Mouse (Mus musculus) hindbrain, embryonic 14.5 days (tissue): ENCODE results near the gene Tiam1. TPM values are rescaled to one million over a fixed set of nuclear protein-coding genes. Genes with fewer than 3 reads are reported as not detected.

Experiments
- ATAC-seq: fragments of 200-750 bp; cut with Nextera tagmentation; 2 replicates; pipeline ENCODE4 v1.8.0; 2017; ENCODE audit warnings: moderate number of reproducible peaks, mild to moderate bottlenecking, moderate TSS enrichment, moderate library complexity; ENCODE audit not compliant: low FRiP score
- DNase-seq: peaks from one replicate; pipeline ENCODE4 v3.0.0-alpha.2; 2015; ENCODE audit warnings: low spot score
- H3K27ac ChIP-seq: fragments of 300-500 bp; sonication (generic); 2 replicates; pipeline ENCODE4 v1.5.1; 2014; ENCODE audit warnings: mild to moderate bottlenecking, moderate library complexity
- H3K27me3 ChIP-seq: fragments of 300-500 bp; sonication (generic); 2 replicates; pipeline ENCODE4 v1.6.1; 2014; ENCODE audit warnings: mild to moderate bottlenecking, low read length, mixed read lengths; ENCODE audit not compliant: control insufficient read depth, insufficient read depth
- H3K36me3 ChIP-seq: fragments of 300-500 bp; sonication (generic); replicated peaks from 2 replicates; pipeline ENCODE4 v1.6.1; 2014; ENCODE audit not compliant: control insufficient read depth, insufficient read depth
- H3K4me1 ChIP-seq: fragments of 300-500 bp; sonication (generic); replicated peaks from 2 replicates; pipeline ENCODE4 v1.6.1; 2014; ENCODE audit warnings: antibody characterized with exemption, low read length, mixed read lengths; ENCODE audit not compliant: control insufficient read depth, insufficient read depth
- H3K4me2 ChIP-seq: fragments of 300-500 bp; sonication (generic); replicated peaks from 2 replicates; pipeline ENCODE4 v1.6.1; 2014; ENCODE audit warnings: mild to moderate bottlenecking, moderate library complexity
- H3K4me3 ChIP-seq: fragments of 300-500 bp; sonication (generic); replicated peaks from 2 replicates; pipeline ENCODE4 v1.5.1; 2014; ENCODE audit warnings: mild to moderate bottlenecking, low read length
- H3K9ac ChIP-seq: fragments of 300-500 bp; sonication (generic); 2 replicates; pipeline ENCODE4 v1.6.1; 2014
- H3K9me3 ChIP-seq: fragments of 300-500 bp; sonication (generic); 2 replicates; pipeline ENCODE4 v1.6.1; 2016; ENCODE audit warnings: low read length; ENCODE audit not compliant: control insufficient read depth
- WGBS: fragments of 180-500 bp; shearing (Covaris S2); extraction: QIAGEN DNeasy Blood & Tissue Kit; methylation state at CpG from one replicate; pipeline ENCODE4 v1.1.7; 2014; 5-methylcytosine and 5-hydroxymethylcytosine counted together
- polyA plus RNA-seq: library from polyadenylated mRNA; unstranded; fragments of >200 nt; fragmentation: Nextera tagmentation; extraction: Ambion mirVana; gene quantifications from 2 replicates; pipeline ENCODE4 v1.2.1, GENCODE M21; 2014

The Tiam1 gene
- polyA plus RNA-seq, 1 experiment from 2014 or later, result 27.2 TPM

- Histone ChIP-seq H3K9ac (no peak overlapping the region), H3K27me3 (no peaks in the 10 kb centered on the region), H3K4me2 (no peak overlapping the region), H3K4me1 (peaks cover 15% of the 10 kb centered on the region), H3K9me3 (no peaks in the 10 kb centered on the region), H3K4me3 (no peak overlapping the region), H3K36me3 (no peaks in the 10 kb centered on the region), H3K27ac (no peak overlapping the region)
- ATAC-seq (no peak), DNase-seq (no peak)
- 63% methylated on average over 17 of the region's 17 CpGs for WGBS
These were observed 252.9 kb downstream of the Tiam1 start for GRCm38 (mm10) chr16:89890515-89891189.

DNA sequence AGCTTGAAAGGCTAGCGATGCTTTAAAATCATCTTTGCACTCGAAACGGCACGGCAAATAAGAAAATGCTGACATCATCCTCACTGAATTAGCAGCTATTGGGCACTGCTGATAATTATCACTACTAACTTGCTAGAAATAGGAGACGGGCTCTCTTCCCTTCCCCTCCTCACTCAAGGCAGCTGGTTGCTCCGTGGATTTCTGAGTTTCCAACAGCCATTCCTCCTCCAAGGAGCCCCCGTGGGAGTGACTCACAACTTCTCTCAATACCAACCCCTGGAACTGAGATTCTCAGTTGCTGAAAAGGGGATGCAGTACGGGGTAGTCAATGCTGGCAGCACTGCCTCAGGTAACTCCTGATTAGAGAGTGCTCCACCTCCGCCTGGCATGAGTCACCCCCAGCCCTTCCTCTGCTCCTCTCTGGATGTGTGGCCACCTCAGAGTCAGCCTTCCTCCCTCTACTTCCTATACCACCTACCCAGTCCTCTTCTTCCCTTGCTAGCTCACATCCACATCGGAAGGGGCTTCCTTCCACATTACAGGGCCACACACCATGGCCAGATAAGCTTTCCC lies 253.6 kb downstream of the Tiam1 start:
- Histone ChIP-seq H3K9ac (no peak overlapping the region), H3K27ac (no peak overlapping the region), H3K4me1 (peaks cover 15% of the 10 kb centered on the region), H3K4me3 (no peak overlapping the region), H3K4me2 (no peak overlapping the region), H3K27me3 (no peaks in the 10 kb centered on the region), H3K9me3 (no peaks in the 10 kb centered on the region), H3K36me3 (no peaks in the 10 kb centered on the region)
- ATAC-seq (0 out of 2 replicates have a peak, but pooled peaks have one; percentile 38), DNase-seq (no peak)
- WGBS, result 69% methylated on average over 10 of the region's 10 CpGs

GRCm38 (mm10) chr16:89886561-89886960 lies 257.0 kb downstream of the Tiam1 start:
- Histone ChIP-seq H3K27ac (no peak overlapping the region), H3K9me3 (no peaks in the 10 kb centered on the region), H3K27me3 (no peaks in the 10 kb centered on the region), H3K4me2 (no peak overlapping the region), H3K4me1 (peaks cover 15% of the 10 kb centered on the region), H3K9ac (no peak overlapping the region), H3K36me3 (no peaks in the 10 kb centered on the region), H3K4me3 (no peak overlapping the region)
- no peak for ATAC-seq
- no peak for DNase-seq

- Histone ChIP-seq H3K27ac (no peak overlapping the region), H3K4me2 (no peak overlapping the region), H3K9me3 (no peaks in the 10 kb centered on the region), H3K4me3 (no peak overlapping the region), H3K36me3 (no peaks in the 10 kb centered on the region), H3K4me1 (peaks cover 11% of the 10 kb centered on the region), H3K27me3 (no peaks in the 10 kb centered on the region), H3K9ac (no peak overlapping the region)
- ATAC-seq (no peak), DNase-seq (no peak)
- 83% methylated on average over 9 of the region's 9 CpGs for WGBS
These were observed 257.9 kb downstream of the Tiam1 start for GRCm38 (mm10) chr16:89885661-89886060.

DNA sequence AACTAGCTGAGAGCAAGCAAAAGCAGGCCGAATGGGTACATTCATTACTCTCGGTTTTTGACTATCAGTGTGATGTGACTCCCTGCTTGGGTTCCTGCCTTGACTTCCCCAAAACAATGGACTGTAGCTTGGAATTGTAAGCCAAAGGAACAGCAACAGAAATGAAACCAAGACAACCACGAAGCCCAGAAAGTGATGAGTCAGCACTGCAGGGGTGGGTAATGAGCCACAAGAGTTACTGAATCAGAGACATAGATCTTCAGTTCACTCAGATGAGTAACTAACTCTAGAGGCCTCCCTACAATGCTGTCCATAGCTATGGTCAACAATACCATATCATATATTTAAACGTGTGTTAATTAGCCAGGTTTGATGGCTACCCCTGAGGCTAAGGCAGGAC lies 259.7 kb downstream of the Tiam1 start:
- no peak overlapping the region for H3K4me3 ChIP-seq
- no peak for DNase-seq
- no peak for ATAC-seq
- H3K27me3 ChIP-seq, result no peaks in the 10 kb centered on the region
- H3K9ac ChIP-seq, result no peak overlapping the region
- no peaks in the 10 kb centered on the region for H3K36me3 ChIP-seq
- WGBS, result 94% methylated on average over 4 of the region's 4 CpGs
- no peaks in the 10 kb centered on the region for H3K4me1 ChIP-seq
- no peaks in the 10 kb centered on the region for H3K9me3 ChIP-seq
- no peak overlapping the region for H3K4me2 ChIP-seq
- no peak overlapping the region for H3K27ac ChIP-seq

DNA sequence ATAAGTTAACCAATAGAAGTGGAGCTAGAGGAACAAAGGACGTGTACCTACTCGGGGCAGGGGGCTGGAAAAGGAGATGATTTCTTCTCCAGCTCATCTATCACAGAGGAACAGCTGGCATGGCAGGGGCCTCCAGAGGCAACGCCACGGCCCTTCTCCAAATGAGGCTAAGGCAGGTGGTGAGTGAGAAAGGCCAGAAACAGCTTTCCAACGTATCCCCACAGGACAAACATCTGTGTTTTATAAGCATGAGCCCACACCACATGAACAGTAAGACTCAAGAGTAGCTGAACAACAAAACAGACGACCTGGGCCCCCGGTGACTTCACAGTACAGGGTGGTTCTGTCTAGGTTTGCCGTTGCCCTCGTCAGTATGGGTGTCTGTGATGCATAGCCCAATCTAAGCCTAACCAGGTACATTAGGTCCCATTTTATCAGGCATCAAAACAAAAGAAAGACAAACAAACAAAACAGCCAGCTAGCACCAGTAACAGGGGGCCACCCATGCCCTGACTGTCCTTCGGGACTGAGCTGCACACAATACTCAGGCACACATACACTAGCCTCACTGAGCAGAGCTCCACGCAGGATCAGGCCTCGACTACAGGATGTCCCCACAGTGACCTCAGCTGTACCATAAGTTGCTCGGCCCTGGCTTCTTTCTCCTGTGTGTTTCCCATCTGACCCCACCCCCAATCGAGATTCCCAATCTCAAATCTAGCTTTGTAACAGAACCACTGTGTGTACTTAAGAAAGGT lies 260.9 kb downstream of the Tiam1 start:
- WGBS, result 75% methylated on average over 14 of the region's 14 CpGs
- Histone ChIP-seq H3K4me2 (no peak overlapping the region), H3K27ac (no peak overlapping the region), H3K36me3 (no peaks in the 10 kb centered on the region), H3K4me3 (no peak overlapping the region), H3K4me1 (no peaks in the 10 kb centered on the region), H3K27me3 (no peaks in the 10 kb centered on the region), H3K9ac (no peak overlapping the region), H3K9me3 (no peaks in the 10 kb centered on the region)
- ATAC-seq (no peak), DNase-seq (no peak)

DNA sequence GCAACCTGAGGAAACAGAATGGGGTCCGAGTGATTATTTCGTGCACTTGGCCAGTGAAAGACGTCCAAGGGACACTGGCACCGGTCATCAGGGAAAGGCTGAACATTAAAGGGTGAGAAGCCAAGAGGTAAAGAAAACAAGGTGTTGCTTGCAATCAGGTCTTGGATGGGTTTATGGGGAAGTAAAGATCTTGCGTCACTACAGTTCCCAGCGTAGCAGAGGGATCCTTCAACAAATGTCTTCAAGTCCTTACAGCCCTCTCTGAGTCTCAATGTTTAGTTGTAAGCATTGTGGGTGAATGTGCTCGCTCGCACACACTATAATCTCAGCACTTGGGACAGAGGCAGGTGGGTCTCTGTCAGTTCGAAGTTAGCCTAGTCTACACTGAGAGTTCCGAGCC lies 266.4 kb downstream of the Tiam1 start:
- WGBS, result 94% methylated on average over 10 of the region's 10 CpGs
- no peak overlapping the region for H3K4me2 ChIP-seq

DNA sequence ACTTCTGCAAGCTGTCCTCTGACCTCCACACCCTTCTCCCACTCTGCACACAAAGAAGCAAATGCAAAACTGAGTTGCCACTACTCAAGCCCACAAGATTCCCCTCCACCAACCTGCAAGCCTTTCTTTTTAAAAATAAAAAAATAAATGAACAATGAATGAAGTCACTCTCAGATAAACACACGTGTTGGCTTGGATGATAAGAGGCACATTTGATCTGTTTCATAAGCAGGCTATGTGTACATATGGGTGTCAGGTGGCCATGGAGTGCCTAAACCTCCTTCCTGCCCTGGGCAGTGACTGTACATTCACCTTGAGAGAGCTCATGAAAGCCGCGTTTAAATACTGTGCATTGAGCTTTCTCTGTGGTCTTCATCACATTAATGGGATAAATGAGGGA lies 267.5 kb downstream of the Tiam1 start:
- no peak overlapping the region for H3K4me3 ChIP-seq
- no peak for DNase-seq
- peaks cover 18% of the 10 kb centered on the region for H3K4me1 ChIP-seq
- no peak overlapping the region for H3K9ac ChIP-seq
- no peaks in the 10 kb centered on the region for H3K9me3 ChIP-seq
- no peak overlapping the region for H3K4me2 ChIP-seq
- no peak overlapping the region for H3K27ac ChIP-seq
- 96% methylated on average over 3 of the region's 3 CpGs for WGBS
- ATAC-seq, result no peak
- H3K36me3 ChIP-seq, result peaks cover 5% of the 10 kb centered on the region; the same call in 1 of the 2 replicates
- no peaks in the 10 kb centered on the region for H3K27me3 ChIP-seq

More for the DNA sequence above, 266.4 kb downstream of the Tiam1 start:
- no peaks in the 10 kb centered on the region for H3K27me3 ChIP-seq
- no peaks in the 10 kb centered on the region for H3K9me3 ChIP-seq
- no peak overlapping the region for H3K27ac ChIP-seq
- H3K4me1 ChIP-seq, result peaks cover 17% of the 10 kb centered on the region
- no peak for DNase-seq
- no peak overlapping the region for H3K9ac ChIP-seq
- peaks cover 5% of the 10 kb centered on the region; the same call in 1 of the 2 replicates for H3K36me3 ChIP-seq
- H3K4me3 ChIP-seq, result no peak overlapping the region
- no peak for ATAC-seq

DNA sequence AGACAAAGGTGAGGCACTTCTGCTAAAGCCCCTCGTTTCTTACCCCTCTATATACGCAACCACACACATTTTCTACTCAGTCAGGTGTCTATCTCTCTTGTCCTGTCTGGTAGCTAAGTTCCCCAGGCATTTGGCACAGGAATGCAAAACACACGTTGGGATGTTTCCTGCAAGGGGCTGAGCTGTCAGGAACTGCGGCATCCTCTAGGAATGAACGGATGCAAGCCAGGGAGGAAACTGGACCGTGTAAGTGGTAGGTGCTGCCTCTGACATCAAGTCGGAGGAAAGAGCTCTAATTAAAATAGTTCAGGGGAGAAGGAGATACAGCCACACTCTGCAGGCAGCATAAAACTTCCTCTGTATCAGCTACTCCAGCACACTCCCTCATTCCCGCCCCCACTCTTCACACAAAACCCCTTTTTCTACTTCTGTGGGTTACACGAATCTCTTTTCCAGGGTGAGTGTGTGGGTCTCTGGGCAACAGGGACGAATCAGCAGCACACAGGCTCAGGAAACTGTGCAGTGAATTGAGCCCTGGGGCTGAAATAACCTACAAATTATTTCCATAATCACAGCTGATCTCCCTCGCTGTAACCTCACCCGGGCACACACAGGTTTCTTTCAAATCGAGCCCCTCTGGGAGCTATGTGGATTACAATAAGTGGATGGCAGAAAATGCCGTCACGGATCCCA lies 269.4 kb downstream of the Tiam1 start:
- Histone ChIP-seq H3K27me3 (no peaks in the 10 kb centered on the region), H3K9me3 (no peaks in the 10 kb centered on the region), H3K4me1 (peaks cover 21% of the 10 kb centered on the region), H3K4me2 (0 out of 2 replicates have a peak overlapping the region, but pooled peaks have one; percentile 9), H3K9ac (peak overlapping the region; percentile 29; the same call in 1 of the 2 replicates), H3K4me3 (no peak overlapping the region), H3K36me3 (peaks cover 5% of the 10 kb centered on the region; the same call in 1 of the 2 replicates), H3K27ac (peak overlapping the region; percentile 33)
- ATAC-seq (peak; percentile 45; the same call in 1 of the 2 replicates), DNase-seq (no peak)
- 40% methylated on average over 15 of the region's 15 CpGs for WGBS
